Mouse (Mus musculus): ENCODE measurements around the gene Herc2. TPM values are rescaled to one million over a fixed set of nuclear protein-coding genes. Genes with fewer than 3 reads are reported as not detected.
A peak's percentile ranks its signal among the peaks of the same experiment; 100 is the strongest.

Gene Herc2
- total and polyA plus RNA-seq, 2 experiments from 2014 or later: 13.0 to 21.6 TPM

GRCm38 (mm10) chr7:56050487-56050911, 503 bp downstream of the Herc2 start:
- H3K4me2 ChIP-seq (ENCODE audit: low read depth, low read length): peak overlapping the region; percentile 80
- TF ChIP-seq EP300 (IDR thresholded peaks at IDR 0.05; ENCODE audit: low read depth): no peak
- no peak for TF ChIP-seq CTCF (IDR thresholded peaks at IDR 0.05; ENCODE audit: low read depth)
- 0 out of 2 replicates have a peak, but pooled peaks cover 4% of the 10 kb centered on the region for H3K36me3 ChIP-seq (replicated peaks; ENCODE audit: control insufficient read depth, insufficient read depth, low read length)
- DNase-seq (ENCODE audit: low spot score) (peak; percentile 33), ATAC-seq (ENCODE audit: insufficient read depth, low read depth) (peak; percentile 18)
- H3K4me3 ChIP-seq (ENCODE audit: low read depth, low read length): peak overlapping the region; percentile 71
- H3K27me3 ChIP-seq (ENCODE audit: control insufficient read depth, insufficient read depth, low read length): no peaks in the 10 kb centered on the region
- H3K9ac ChIP-seq (replicated peaks; ENCODE audit: low read depth, low read length): peak overlapping the region; percentile 75
- H3K4me1 ChIP-seq (ENCODE audit: control insufficient read depth, insufficient read depth): peaks cover 5% of the 10 kb centered on the region; the same call in 1 of the 2 replicates
- 1% methylated on average over 18 of the region's 18 CpGs for WGBS
- no peaks in the 10 kb centered on the region for H3K9me3 ChIP-seq (replicated peaks; ENCODE audit: control insufficient read depth, low read length)
- H3K27ac ChIP-seq (ENCODE audit: low read depth): peak overlapping the region; percentile 89

DNA sequence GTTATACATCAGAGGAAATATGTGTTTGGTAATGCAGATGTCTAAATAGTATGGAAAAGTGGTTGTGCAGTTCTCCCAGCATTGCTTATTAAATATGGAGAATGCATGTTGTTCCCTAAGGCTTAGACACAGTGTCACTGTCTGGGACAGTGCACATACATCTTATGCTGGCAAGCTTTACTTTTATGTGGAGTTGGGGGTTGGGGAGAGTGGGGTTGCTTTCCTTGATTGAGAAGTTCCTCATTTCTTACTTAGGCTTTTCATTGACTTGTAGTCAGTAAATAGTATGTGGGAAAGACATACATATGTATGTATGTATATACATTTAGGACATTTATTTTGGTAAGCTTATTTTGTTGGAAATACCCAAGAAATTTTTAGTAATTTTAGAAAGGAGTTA, 3.0 kb downstream of the Herc2 start:
- ATAC-seq (ENCODE audit: insufficient read depth, low read depth): no peak
- peaks cover 5% of the 10 kb centered on the region; the same call in 1 of the 2 replicates for H3K4me1 ChIP-seq (ENCODE audit: control insufficient read depth, insufficient read depth)
- H3K4me2 ChIP-seq (ENCODE audit: low read depth, low read length): no peak overlapping the region
- peaks cover 17% of the 10 kb centered on the region for H3K36me3 ChIP-seq (replicated peaks; ENCODE audit: control insufficient read depth, insufficient read depth, low read length)
- TF ChIP-seq CTCF (IDR thresholded peaks at IDR 0.05; ENCODE audit: low read depth): no peak
- TF ChIP-seq EP300 (IDR thresholded peaks at IDR 0.05; ENCODE audit: low read depth): no peak
- H3K4me3 ChIP-seq (ENCODE audit: low read depth, low read length): no peak overlapping the region
- H3K9ac ChIP-seq (replicated peaks; ENCODE audit: low read depth, low read length): no peak overlapping the region
- no peaks in the 10 kb centered on the region for H3K9me3 ChIP-seq (replicated peaks; ENCODE audit: control insufficient read depth, low read length)
- H3K27me3 ChIP-seq (ENCODE audit: control insufficient read depth, insufficient read depth, low read length): no peaks in the 10 kb centered on the region
- H3K27ac ChIP-seq (ENCODE audit: low read depth): no peak overlapping the region
- no peak for DNase-seq (ENCODE audit: low spot score)

- Histone ChIP-seq H3K27ac (ENCODE audit: low read depth) (no peak overlapping the region), H3K4me1 (ENCODE audit: control insufficient read depth, insufficient read depth) (peaks cover 5% of the 10 kb centered on the region; the same call in 1 of the 2 replicates), H3K9ac (replicated peaks; ENCODE audit: low read depth, low read length) (no peak overlapping the region), H3K4me3 (ENCODE audit: low read depth, low read length) (no peak overlapping the region), H3K27me3 (ENCODE audit: control insufficient read depth, insufficient read depth, low read length) (no peaks in the 10 kb centered on the region), H3K36me3 (replicated peaks; ENCODE audit: control insufficient read depth, insufficient read depth, low read length) (peaks cover 18% of the 10 kb centered on the region), H3K9me3 (replicated peaks; ENCODE audit: control insufficient read depth, low read length) (no peaks in the 10 kb centered on the region), H3K4me2 (ENCODE audit: low read depth, low read length) (no peak overlapping the region)
- WGBS: 86% methylated on average over 3 of the region's 3 CpGs
- ATAC-seq (ENCODE audit: insufficient read depth, low read depth) (no peak), DNase-seq (ENCODE audit: low spot score) (no peak)
- TF ChIP-seq EP300 (IDR thresholded peaks at IDR 0.05; ENCODE audit: low read depth) (no peak), CTCF (IDR thresholded peaks at IDR 0.05; ENCODE audit: low read depth) (no peak)
Observed at GRCm38 (mm10) chr7:56055338-56055737, 5.3 kb downstream of the Herc2 start.

DNA sequence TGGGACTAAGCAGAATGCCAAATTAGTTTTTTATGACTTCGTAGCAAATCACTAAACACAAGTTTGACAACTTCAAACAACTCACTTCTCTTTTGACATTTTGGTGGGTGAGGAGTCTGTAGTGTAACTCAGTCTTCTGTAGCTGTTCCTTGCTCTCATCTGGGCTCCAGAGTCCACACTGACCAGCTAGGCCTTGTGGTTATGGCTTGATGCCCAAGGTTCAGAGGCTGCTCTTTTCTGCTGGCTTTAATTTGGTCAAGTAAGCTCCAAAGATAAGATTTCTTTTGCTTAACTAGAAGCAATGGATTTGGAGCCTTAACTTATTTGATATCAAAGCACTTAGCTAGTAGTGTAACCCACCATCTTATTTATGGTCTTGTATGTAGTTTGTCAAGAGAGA, 14.9 kb downstream of the Herc2 start:
- no peaks in the 10 kb centered on the region for H3K4me1 ChIP-seq (ENCODE audit: control insufficient read depth, insufficient read depth)
- H3K4me2 ChIP-seq (ENCODE audit: low read depth, low read length): no peak overlapping the region
- H3K9me3 ChIP-seq (replicated peaks; ENCODE audit: control insufficient read depth, low read length): no peaks in the 10 kb centered on the region
- 94% methylated on average over 1 of the region's 1 CpGs for WGBS
- H3K27me3 ChIP-seq (ENCODE audit: control insufficient read depth, insufficient read depth, low read length): no peaks in the 10 kb centered on the region
- H3K9ac ChIP-seq (replicated peaks; ENCODE audit: low read depth, low read length): no peak overlapping the region
- no peak for TF ChIP-seq CTCF (IDR thresholded peaks at IDR 0.05; ENCODE audit: low read depth)
- TF ChIP-seq EP300 (IDR thresholded peaks at IDR 0.05; ENCODE audit: low read depth): no peak
- no peak overlapping the region for H3K4me3 ChIP-seq (ENCODE audit: low read depth, low read length)
- H3K27ac ChIP-seq (ENCODE audit: low read depth): peak overlapping the region; percentile 46; the same call in 1 of the 2 replicates
- DNase-seq (ENCODE audit: low spot score) (no peak), ATAC-seq (ENCODE audit: insufficient read depth, low read depth) (no peak)
- H3K36me3 ChIP-seq (replicated peaks; ENCODE audit: control insufficient read depth, insufficient read depth, low read length): peaks cover 17% of the 10 kb centered on the region

GRCm38 (mm10) chr7:56066136-56066535, 16.1 kb downstream of the Herc2 start:
- ATAC-seq (ENCODE audit: insufficient read depth, low read depth): peak; percentile 79
- H3K9me3 ChIP-seq (replicated peaks; ENCODE audit: control insufficient read depth, low read length): no peaks in the 10 kb centered on the region
- 40% methylated on average over 2 of the region's 2 CpGs for WGBS
- no peak overlapping the region for H3K4me2 ChIP-seq (ENCODE audit: low read depth, low read length)
- no peaks in the 10 kb centered on the region for H3K4me1 ChIP-seq (ENCODE audit: control insufficient read depth, insufficient read depth)
- peak overlapping the region; percentile 62 for H3K27ac ChIP-seq (ENCODE audit: low read depth)
- H3K4me3 ChIP-seq (ENCODE audit: low read depth, low read length): no peak overlapping the region
- peaks cover 12% of the 10 kb centered on the region for H3K36me3 ChIP-seq (replicated peaks; ENCODE audit: control insufficient read depth, insufficient read depth, low read length)
- no peaks in the 10 kb centered on the region for H3K27me3 ChIP-seq (ENCODE audit: control insufficient read depth, insufficient read depth, low read length)
- H3K9ac ChIP-seq (replicated peaks; ENCODE audit: low read depth, low read length): no peak overlapping the region
- DNase-seq (ENCODE audit: low spot score): peak; percentile 69
- TF ChIP-seq CTCF (IDR thresholded peaks at IDR 0.05; ENCODE audit: low read depth) (no peak), EP300 (IDR thresholded peaks at IDR 0.05; ENCODE audit: low read depth) (no peak)

- Histone ChIP-seq H3K4me3 (ENCODE audit: low read depth, low read length) (no peak overlapping the region), H3K27ac (ENCODE audit: low read depth) (peak overlapping the region; percentile 62), H3K9ac (replicated peaks; ENCODE audit: low read depth, low read length) (no peak overlapping the region), H3K4me1 (ENCODE audit: control insufficient read depth, insufficient read depth) (no peaks in the 10 kb centered on the region), H3K9me3 (replicated peaks; ENCODE audit: control insufficient read depth, low read length) (no peaks in the 10 kb centered on the region), H3K27me3 (ENCODE audit: control insufficient read depth, insufficient read depth, low read length) (no peaks in the 10 kb centered on the region), H3K36me3 (replicated peaks; ENCODE audit: control insufficient read depth, insufficient read depth, low read length) (peaks cover 11% of the 10 kb centered on the region), H3K4me2 (ENCODE audit: low read depth, low read length) (no peak overlapping the region)
- DNase-seq (ENCODE audit: low spot score) (no peak), ATAC-seq (ENCODE audit: insufficient read depth, low read depth) (no peak)
- 100% methylated on average over 1 of the region's 1 CpGs for WGBS
- TF ChIP-seq EP300 (IDR thresholded peaks at IDR 0.05; ENCODE audit: low read depth): no peak
- TF ChIP-seq CTCF (IDR thresholded peaks at IDR 0.05; ENCODE audit: low read depth): no peak
Observed at GRCm38 (mm10) chr7:56066634-56067033, 16.6 kb downstream of the Herc2 start.

Data from heart, postnatal 0 days (tissue).